Mouse (Mus musculus) ES-Bruce4 (cell line): ENCODE measurements around the gene Cryba2. TPM values are rescaled to one million over a fixed set of nuclear protein-coding genes. Genes with fewer than 3 reads are reported as not detected.

ENCODE experiments used
- H3K27ac ChIP-seq: 2 replicates; pipeline ENCODE4 v1.5.1; 2012; ENCODE audit warnings: low read length, inconsistent platforms; ENCODE audit not compliant: insufficient read depth
- H3K27me3 ChIP-seq: 2 replicates; pipeline ENCODE4 v1.6.1; 2012; ENCODE audit warnings: mild to moderate bottlenecking, low read length, inconsistent platforms; ENCODE audit not compliant: control insufficient read depth, poor library complexity, insufficient read depth, severe bottlenecking
- H3K36me3 ChIP-seq: 2 replicates; pipeline ENCODE4 v1.6.1; 2012; ENCODE audit warnings: inconsistent platforms, mild to moderate bottlenecking, low read length, moderate library complexity; ENCODE audit not compliant: control insufficient read depth, poor library complexity, insufficient read depth, severe bottlenecking
- H3K4me1 ChIP-seq: one replicate; pipeline ENCODE4 v1.8.1; 2011; ENCODE audit warnings: low read length; ENCODE audit not compliant: control insufficient read depth, insufficient read depth
- H3K4me3 ChIP-seq: 2 replicates; pipeline ENCODE4 v1.5.1; 2011; ENCODE audit warnings: low read depth, mild to moderate bottlenecking, low read length
- H3K9ac ChIP-seq: 2 replicates; pipeline ENCODE4 v1.6.1; 2012; ENCODE audit warnings: low read depth, mild to moderate bottlenecking, inconsistent platforms; ENCODE audit not compliant: poor library complexity, severe bottlenecking
- H3K9me3 ChIP-seq: replicated peaks from 2 replicates; pipeline ENCODE4 v1.6.1; 2012; ENCODE audit warnings: mild to moderate bottlenecking, low read length, inconsistent platforms; ENCODE audit not compliant: control insufficient read depth, poor library complexity, insufficient read depth, severe bottlenecking
- CTCF ChIP-seq: IDR thresholded peaks from one replicate; pipeline ENCODE4 v1.8.1; 2011; ENCODE audit warnings: low read depth, low read length
- EP300 ChIP-seq: IDR thresholded peaks from 2 replicates; pipeline ENCODE4 v1.6.1; 2011; ENCODE audit warnings: low read depth, low read length; ENCODE audit not compliant: insufficient read depth
- POLR2A ChIP-seq: IDR thresholded peaks from one replicate; pipeline ENCODE4 v1.8.1; 2011; ENCODE audit warnings: low read length; ENCODE audit not compliant: insufficient read depth
- polyA plus RNA-seq: library from polyadenylated mRNA; stranded (reverse); fragments of >200 nt; gene quantifications from 2 replicates; pipeline ENCODE4 v1.2.4, GENCODE M21; 2011; ENCODE audit warnings: low read depth; ENCODE audit not compliant: missing spikeins, insufficient read depth, insufficient read length

Gene Cryba2
- polyA plus RNA-seq, 1 experiment = not detected

DNA sequence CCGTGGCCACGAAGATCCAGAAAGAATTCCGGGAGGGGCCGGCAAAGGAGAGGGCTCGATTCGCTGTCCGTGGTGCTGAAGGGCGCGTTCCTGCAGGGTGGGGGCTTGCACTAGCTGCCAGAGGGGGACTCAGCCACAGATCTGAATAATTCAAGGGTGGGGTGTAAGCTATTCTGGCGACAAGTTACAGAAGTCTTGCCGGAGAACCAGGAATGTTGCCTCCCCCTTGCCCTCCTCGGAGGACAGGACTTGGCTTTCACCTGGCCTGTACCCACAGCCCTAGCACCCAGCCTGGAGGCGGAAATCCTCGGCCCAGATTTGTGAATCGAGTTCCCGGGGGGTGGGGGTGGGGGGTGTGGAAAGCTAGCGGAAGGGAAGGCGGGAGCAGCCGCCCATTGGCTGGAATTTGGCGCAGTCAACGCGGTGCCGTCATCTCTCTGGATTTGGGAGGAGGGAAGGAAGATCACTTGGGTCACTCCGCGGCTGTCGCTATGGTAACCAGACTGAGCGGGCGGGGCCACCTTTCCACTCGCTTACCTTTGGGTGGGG lies 34.7 kb downstream of the Cryba2 start:
- H3K4me1 ChIP-seq = peaks cover 5% of the 10 kb centered on the region
- no peak overlapping the region for H3K9ac ChIP-seq
- no peak overlapping the region for H3K27ac ChIP-seq
- no peaks in the 10 kb centered on the region for H3K9me3 ChIP-seq
- peak overlapping the region; percentile 82 for H3K4me3 ChIP-seq
- H3K27me3 ChIP-seq = peaks cover 15% of the 10 kb centered on the region
- TF ChIP-seq CTCF (no peak), EP300 (no peak), POLR2A (no peak)
- no peaks in the 10 kb centered on the region for H3K36me3 ChIP-seq

DNA sequence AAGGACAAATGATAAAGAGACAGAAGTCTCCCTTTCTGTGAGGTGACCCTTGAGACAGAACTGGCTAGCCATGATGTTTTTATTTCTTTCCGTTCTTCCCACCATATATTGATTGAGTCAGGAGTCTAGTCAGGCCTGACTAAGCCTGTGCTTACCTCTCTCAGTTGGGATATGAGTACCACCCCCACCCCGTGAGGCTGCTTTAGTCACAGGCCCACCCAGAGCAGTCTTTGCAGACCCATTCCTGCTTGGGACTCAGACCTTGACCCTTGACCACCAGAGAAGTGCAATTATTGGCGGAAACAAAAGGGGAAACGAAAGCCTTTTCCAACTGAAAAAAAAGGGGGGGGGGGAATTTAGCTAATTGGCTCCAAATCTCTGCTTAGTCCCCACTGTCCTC lies 35.3 kb downstream of the Cryba2 start:
- no peaks in the 10 kb centered on the region for H3K36me3 ChIP-seq
- no peaks in the 10 kb centered on the region for H3K9me3 ChIP-seq
- no peak overlapping the region for H3K27ac ChIP-seq
- H3K4me1 ChIP-seq = peaks cover 5% of the 10 kb centered on the region
- no peak overlapping the region; the same call in 1 of the 2 replicates for H3K4me3 ChIP-seq
- TF ChIP-seq CTCF = no peak
- TF ChIP-seq EP300 = no peak
- TF ChIP-seq POLR2A = no peak
- H3K9ac ChIP-seq = no peak overlapping the region
- H3K27me3 ChIP-seq = peaks cover 15% of the 10 kb centered on the region

DNA sequence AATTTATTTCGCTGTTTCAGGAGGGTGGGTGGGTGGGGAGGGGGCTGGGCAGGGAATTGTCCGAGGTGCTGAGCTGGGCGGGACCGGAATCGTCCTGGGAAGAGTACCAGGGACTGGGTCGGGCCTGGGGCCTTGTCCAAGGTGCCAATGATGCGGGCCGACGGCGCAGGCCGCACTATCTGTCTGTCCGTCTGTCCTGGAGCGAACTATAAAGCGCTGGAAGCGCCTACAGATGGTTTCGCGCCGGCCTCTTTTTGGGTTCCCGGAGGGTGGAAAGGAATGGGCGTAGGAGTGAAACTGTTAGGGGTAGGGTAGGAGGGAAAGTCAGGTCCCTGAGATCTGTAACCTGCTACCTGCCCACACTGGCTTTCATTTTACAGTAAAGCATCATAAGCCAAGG lies 35.7 kb downstream of the Cryba2 start:
- no peaks in the 10 kb centered on the region for H3K36me3 ChIP-seq
- H3K9ac ChIP-seq = no peak overlapping the region
- H3K27ac ChIP-seq = no peak overlapping the region
- H3K4me1 ChIP-seq = peaks cover 5% of the 10 kb centered on the region
- H3K9me3 ChIP-seq = no peaks in the 10 kb centered on the region
- peaks cover 15% of the 10 kb centered on the region for H3K27me3 ChIP-seq
- TF ChIP-seq CTCF (no peak), POLR2A (no peak), EP300 (no peak)
- no peak overlapping the region for H3K4me3 ChIP-seq

DNA sequence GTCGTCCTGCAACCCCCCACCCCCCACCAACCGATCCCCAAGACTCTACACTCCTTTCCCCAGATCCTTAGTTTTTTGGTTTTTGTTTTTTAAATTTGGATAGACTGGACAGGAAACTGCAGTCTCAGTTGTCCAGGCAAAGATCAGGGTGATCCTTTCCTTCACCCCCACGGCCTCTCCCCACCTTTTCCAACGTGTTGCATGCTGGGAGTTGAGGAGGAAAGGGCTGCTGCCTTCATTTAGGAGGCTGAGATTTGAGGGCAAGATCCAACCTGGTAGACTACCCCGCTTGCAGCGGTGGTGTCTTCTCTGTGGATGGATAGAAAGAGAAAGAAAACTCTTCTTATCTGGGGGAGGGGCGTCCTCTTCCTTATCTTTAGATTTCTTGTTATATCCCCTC lies 36.2 kb downstream of the Cryba2 start:
- H3K36me3 ChIP-seq = no peaks in the 10 kb centered on the region
- no peaks in the 10 kb centered on the region for H3K9me3 ChIP-seq
- no peak overlapping the region for H3K9ac ChIP-seq
- peaks cover 15% of the 10 kb centered on the region for H3K27me3 ChIP-seq
- peaks cover 5% of the 10 kb centered on the region for H3K4me1 ChIP-seq
- H3K27ac ChIP-seq = no peak overlapping the region
- no peak for TF ChIP-seq CTCF
- peak overlapping the region; percentile 6; the same call in 1 of the 2 replicates for H3K4me3 ChIP-seq

DNA sequence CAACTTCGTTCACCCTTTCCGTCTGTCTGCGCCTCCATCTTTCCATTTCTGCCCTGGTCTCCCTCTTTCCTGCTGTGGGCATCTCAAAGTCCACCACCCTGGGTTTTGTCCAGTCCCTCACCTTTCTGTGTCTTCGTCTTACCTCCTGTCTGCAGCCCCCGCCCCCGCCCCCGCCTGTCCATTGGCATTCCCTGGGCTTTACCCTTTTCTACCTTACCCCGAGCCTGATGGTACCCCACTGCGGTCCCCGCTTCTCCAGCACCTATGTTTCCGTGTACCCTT lies 36.6 kb downstream of the Cryba2 start:
- Histone ChIP-seq H3K36me3 (no peaks in the 10 kb centered on the region), H3K27me3 (peaks cover 15% of the 10 kb centered on the region), H3K4me3 (peak overlapping the region; percentile 18), H3K9ac (no peak overlapping the region), H3K4me1 (peaks cover 5% of the 10 kb centered on the region), H3K27ac (no peak overlapping the region), H3K9me3 (no peaks in the 10 kb centered on the region)
- TF ChIP-seq POLR2A (no peak), EP300 (no peak), CTCF (no peak)

DNA sequence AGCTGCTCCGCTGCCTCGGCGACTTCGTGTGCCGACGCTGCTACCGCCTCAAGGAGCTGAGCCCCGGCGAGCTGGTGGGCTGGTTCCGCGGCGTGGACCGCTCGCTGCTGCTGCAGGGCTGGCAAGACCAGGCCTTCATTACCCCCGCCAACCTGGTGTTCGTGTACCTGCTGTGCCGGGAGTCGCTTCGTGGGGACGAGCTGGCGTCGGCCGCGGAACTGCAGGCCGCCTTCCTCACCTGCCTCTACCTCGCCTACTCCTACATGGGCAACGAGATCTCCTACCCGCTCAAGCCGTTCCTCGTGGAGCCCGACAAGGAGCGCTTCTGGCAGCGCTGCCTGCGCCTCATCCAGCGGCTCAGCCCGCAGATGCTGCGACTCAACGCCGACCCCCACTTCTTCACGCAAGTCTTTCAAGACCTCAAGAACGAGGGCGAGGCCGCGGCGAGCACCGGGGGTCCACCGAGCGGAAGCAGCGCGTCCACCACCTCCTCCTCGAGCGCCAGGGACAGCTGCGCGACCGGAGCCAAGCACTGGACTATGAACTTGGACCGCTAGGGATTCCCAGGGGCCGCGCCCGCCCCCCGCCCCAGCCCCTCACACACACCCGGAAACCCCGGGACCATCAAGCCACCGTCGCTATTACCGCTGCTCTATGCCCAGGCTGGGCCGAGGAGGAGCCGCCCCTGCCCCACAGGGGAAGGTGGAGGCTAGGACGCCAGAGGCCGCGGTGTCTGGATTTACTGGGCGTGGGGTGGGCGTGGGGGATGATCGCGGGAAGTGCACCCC lies 37.1 kb downstream of the Cryba2 start:
- peaks cover 15% of the 10 kb centered on the region for H3K27me3 ChIP-seq
- H3K9ac ChIP-seq = peak overlapping the region; percentile 69
- H3K4me1 ChIP-seq = peaks cover 5% of the 10 kb centered on the region

More for the DNA sequence above, 37.1 kb downstream of the Cryba2 start:
- no peaks in the 10 kb centered on the region for H3K36me3 ChIP-seq
- H3K9me3 ChIP-seq = no peaks in the 10 kb centered on the region
- H3K4me3 ChIP-seq = peak overlapping the region; percentile 45
- no peak overlapping the region for H3K27ac ChIP-seq
- TF ChIP-seq CTCF = no peak
- TF ChIP-seq POLR2A = no peak
- no peak for TF ChIP-seq EP300
